15 mouse cellular contexts compared by ENCODE assay signal in the genomic region with DNA sequence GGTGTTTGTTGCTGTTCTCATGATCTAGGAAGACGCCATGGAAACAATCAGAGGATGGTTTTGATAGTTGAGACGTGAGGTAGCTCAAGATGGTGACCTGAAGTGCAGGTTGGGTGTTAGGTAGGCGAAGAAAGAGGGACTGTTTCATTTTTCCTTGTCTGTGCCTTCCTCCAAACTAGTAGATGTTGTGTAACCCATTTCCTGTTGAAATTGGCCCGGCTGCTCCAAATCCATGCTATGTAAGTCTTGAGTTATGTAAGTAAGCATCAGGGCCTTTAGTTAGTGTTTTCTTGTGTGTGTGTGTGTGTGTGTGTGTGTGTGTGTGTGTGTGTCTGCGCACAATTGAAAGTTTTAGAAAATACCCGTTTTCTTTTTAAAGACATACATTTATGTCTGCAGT. TPM values are rescaled to one million over a fixed set of nuclear protein-coding genes. Genes with fewer than 3 reads are reported as not detected.
A peak's percentile ranks its signal among the peaks of the same experiment; 100 is the strongest.
DNase-seq lines count a peak whose midpoint lies in the region; ATAC-seq and TF ChIP-seq lines count a peak whose summit lies in the region.
"Had no signal": no experiment of that assay in that cellular context is flagged by ENCODE, and none has a peak within 500 bp of the region (broad histone marks: within the 10 kb centered on the region; RNA-seq: fewer than 3 reads in every experiment).

No protein-coding gene starts in this region.

- ATAC-seq in liver, embryonic 11.5 days (replicated peaks; ENCODE audit: low FRiP score) = no peak
- ATAC-seq: forebrain, embryonic 14.5 days; Patski had no signal

- no peak overlapping the region for H3K4me2 ChIP-seq in liver, embryonic 11.5 days
- no peak overlapping the region for H3K4me2 ChIP-seq in myocyte (ENCODE audit: low read depth)
- H3K4me2 ChIP-seq: heart, embryonic 15.5 days; limb, embryonic 13.5 days had no signal

- TF ChIP-seq POLR2A in liver, adult 2 months (IDR thresholded peaks at IDR 0.05; ENCODE audit: extremely low read depth, insufficient read depth, low read length) = no peak
- TF ChIP-seq POLR2A in myocyte (IDR thresholded peaks at IDR 0.05; ENCODE audit: insufficient read length, low read depth) = no peak

- WGBS in liver, adult 2 months = 53% methylated on average over 6 of the region's 6 CpGs
- 79% methylated on average over 6 of the region's 6 CpGs for WGBS in liver, embryonic 11.5 days

- intact Hi-C loops in gastrocnemius, adult 2 months (cut with DNase I) = no loop called here
- intact Hi-C loops in gastrocnemius, postnatal 36 days (cut with DNase I) = no loop called here

- peak overlapping the region; percentile 48; the same call in 1 of the 2 replicates for H3K27ac ChIP-seq in gastrocnemius, adult 2 months
- H3K27ac ChIP-seq in liver, adult 2 months (replicated peaks; ENCODE audit: insufficient read depth, low read depth, low read length) = peak overlapping the region; percentile 57
- no peak overlapping the region for H3K27ac ChIP-seq in liver, embryonic 11.5 days (ENCODE audit: low read depth, low read length)
- H3K27ac ChIP-seq: heart, embryonic 15.5 days; limb, embryonic 13.5 days had no signal

- TF ChIP-seq CTCF in gastrocnemius, adult 2 months (IDR thresholded peaks at IDR 0.05) = no peak
- TF ChIP-seq CTCF in liver, adult 2 months (IDR thresholded peaks at IDR 0.05; ENCODE audit: low read depth, low read length) = no peak

- no peak for DNase-seq in gastrocnemius, adult 2 months
- DNase-seq in gastrocnemius, postnatal 36 days = no peak
- DNase-seq in liver, adult 2 months (ENCODE audit: extremely low read depth, low read depth, low spot score) = peak; percentile 69
- DNase-seq in liver, embryonic 11.5 days (ENCODE audit: low spot score) = no peak
- peak; percentile 44 for DNase-seq in fibroblast of lung, adult 2 months (ENCODE audit: low read depth)
- no peak for DNase-seq in retina, postnatal 1 day
- DNase-seq in layer of hippocampus, adult 9-10 months (ENCODE audit: low spot score) = no peak
- DNase-seq: adrenal gland, postnatal 10 days; cerebellum, adult 11 months; midbrain, embryonic 14.5 days had no signal

- no peaks in the 10 kb centered on the region for H3K9me3 ChIP-seq in liver, embryonic 11.5 days (ENCODE audit: control insufficient read depth, low read length)
- H3K9me3 ChIP-seq: heart, embryonic 15.5 days; limb, embryonic 13.5 days had no signal

- no peak overlapping the region for H3ac ChIP-seq in myocyte (ENCODE audit: control insufficient read depth, insufficient read length)

- H3K79me2 ChIP-seq in liver, adult 2 months (ENCODE audit: control insufficient read depth, insufficient read depth, low read length) = peaks cover 25% of the 10 kb centered on the region; the same call in 1 of the 2 replicates
- peaks cover 69% of the 10 kb centered on the region for H3K79me2 ChIP-seq in myocyte (ENCODE audit: control insufficient read depth, insufficient read depth)

- H3K4me3 ChIP-seq in gastrocnemius, adult 2 months = no peak overlapping the region
- H3K4me3 ChIP-seq in liver, adult 2 months (ENCODE audit: insufficient read depth, low read depth, low read length) = no peak overlapping the region
- no peak overlapping the region for H3K4me3 ChIP-seq in liver, embryonic 11.5 days (ENCODE audit: low read depth, low read length)
- no peak overlapping the region for H3K4me3 ChIP-seq in myocyte
- H3K4me3 ChIP-seq: heart, embryonic 15.5 days; limb, embryonic 13.5 days had no signal

- peaks cover 13% of the 10 kb centered on the region for H3K4me1 ChIP-seq in liver, adult 2 months (ENCODE audit: control insufficient read depth, insufficient read depth, low read length)
- peaks cover 14% of the 10 kb centered on the region for H3K4me1 ChIP-seq in liver, embryonic 11.5 days (replicated peaks; ENCODE audit: control insufficient read depth, insufficient read depth, low read length)

- H3K27me3 ChIP-seq in liver, adult 2 months (ENCODE audit: control insufficient read depth, insufficient read depth, low read length) = no peaks in the 10 kb centered on the region
- no peaks in the 10 kb centered on the region for H3K27me3 ChIP-seq in liver, embryonic 11.5 days (replicated peaks; ENCODE audit: control insufficient read depth, insufficient read depth, low read length)
- no peaks in the 10 kb centered on the region for H3K27me3 ChIP-seq in myocyte (ENCODE audit: control insufficient read depth, insufficient read depth, insufficient read length)
- H3K27me3 ChIP-seq: heart, embryonic 15.5 days; limb, embryonic 13.5 days; Patski had no signal

- peaks cover 21% of the 10 kb centered on the region for H3K36me3 ChIP-seq in liver, adult 2 months (ENCODE audit: control insufficient read depth, insufficient read depth, low read length)
- H3K36me3 ChIP-seq in liver, embryonic 11.5 days (ENCODE audit: control insufficient read depth, insufficient read depth, low read length) = peaks cover 17% of the 10 kb centered on the region
- peaks cover 26% of the 10 kb centered on the region for H3K36me3 ChIP-seq in myocyte (ENCODE audit: control insufficient read depth, insufficient read depth)

- no peak overlapping the region; the same call in 1 of the 2 replicates for H3K9ac ChIP-seq in liver, adult 2 months (ENCODE audit: low read depth, low read length)
- no peak overlapping the region for H3K9ac ChIP-seq in liver, embryonic 11.5 days (ENCODE audit: low read depth, low read length)
- H3K9ac ChIP-seq: heart, embryonic 15.5 days; limb, embryonic 13.5 days had no signal

TF ChIP-seq in myocyte, 11 proteins besides CTCF, POLR2A, EP300 and RAD21:
- TF ChIP-seq SRF (IDR thresholded peaks at IDR 0.05; ENCODE audit: control insufficient read depth, insufficient read length, low read depth) (no peak), CEBPB (IDR thresholded peaks at IDR 0.05; ENCODE audit: insufficient read depth, poor library complexity, severe bottlenecking) (no peak), TCF3 (IDR thresholded peaks at IDR 0.05; ENCODE audit: insufficient read length, low read depth) (no peak), POLR2AphosphoS2 (IDR thresholded peaks at IDR 0.05; ENCODE audit: insufficient read length, low read depth) (peak; percentile 13)

RNA-seq across cellular contexts. Expression of gene Ywhab, which starts 14.5 kb away (rescaled TPM):
- 10 to 100 TPM; 34.7 to 44.4 TPM for total RNA-seq in gastrocnemius, adult 2 months (2021)
- 10 to 100 TPM; 34.7 to 37.9 TPM for total RNA-seq in gastrocnemius, postnatal 36 days (2021)
- total RNA-seq in liver, adult 2 months (2014; rRNA removed) = 36.3 and 42.6 TPM in 2 replicates
- polyA plus RNA-seq in liver, adult 2 months (2012; rRNA removed) = 16.9 and 17.2 TPM in 2 replicates
- polyA plus RNA-seq in liver, embryonic 11.5 days (2014; fragmentation: Nextera tagmentation; extraction: Ambion mirVana) = 228 and 233 TPM in 2 replicates
- 118 TPM for polyA plus RNA-seq in myocyte (2012; fragmentation: generic; extraction: Trizol)

RNA-seq across cellular contexts. Expression of gene Pabpc1l, which starts 16.0 kb away (rescaled TPM):
- total RNA-seq in gastrocnemius, adult 2 months (2021) = not detected
- under 1 TPM in 1 of 2 experiments, not detected in 1; 0.54 TPM for total RNA-seq in gastrocnemius, postnatal 36 days (2021)
- total RNA-seq in liver, adult 2 months (2014; rRNA removed) = under 0.01 TPM in 1 of 2 replicates, not detected in the other
- polyA plus RNA-seq in liver, adult 2 months (2012; rRNA removed) = not detected in 2 replicates
- 0.78 and 1.2 TPM in 2 replicates for polyA plus RNA-seq in liver, embryonic 11.5 days (2014; fragmentation: Nextera tagmentation; extraction: Ambion mirVana)
- polyA plus RNA-seq in myocyte (2012; fragmentation: generic; extraction: Trizol) = 1.5 TPM

Comparison
In these comparisons a context has a peak if more than half of its experiments do, and no peak if none do; other contexts are left out.
1. DNase-seq: peak in liver, adult 2 months (single experiment) and fibroblast of lung, adult 2 months (single experiment); none in gastrocnemius, adult 2 months (single experiment), gastrocnemius, postnatal 36 days (0 of 2), liver, embryonic 11.5 days (single experiment), retina, postnatal 1 day (single experiment) and layer of hippocampus, adult 9-10 months (single experiment).